Mouse (Mus musculus) gastrocnemius, postnatal 25 days (tissue): Measurements from ENCODE around the gene Dnm3. TPM values are rescaled to one million over a fixed set of nuclear protein-coding genes. Genes with fewer than 3 reads are reported as not detected.

Experiments used
- DNase-seq: peaks from one replicate; pipeline ENCODE4 v3.0.0; 2022
- total RNA-seq, 2 experiments: library from RNA; stranded (reverse); gene quantifications; 1 replicate in 1 of 2; 2 replicates in 1 of 2; pipeline ENCODE4 v1.2.3; 2021

Gene Dnm3
- total RNA-seq, 2 experiments from 2014 or later: 4.7 to 7.6 TPM

DNA sequence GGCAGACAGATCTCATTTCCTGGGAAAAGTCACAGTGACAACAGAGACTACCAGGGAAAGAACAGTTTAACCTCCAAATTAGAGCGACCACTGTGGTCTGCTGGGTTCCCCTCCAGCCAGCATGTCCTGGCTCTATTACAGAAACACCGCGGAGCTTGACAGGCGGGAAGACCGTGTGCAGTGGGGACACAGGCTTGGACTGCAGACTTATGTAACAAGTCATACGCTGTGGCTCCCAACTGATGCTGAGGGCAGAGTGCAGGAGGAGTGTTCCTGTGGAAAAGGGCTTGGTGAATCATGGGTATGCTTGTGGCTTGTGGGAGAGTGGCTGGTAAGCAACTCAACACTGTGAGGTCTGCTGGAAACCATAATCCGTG, 368.4 kb downstream of the Dnm3 start:
- DNase-seq: peak; percentile 15

DNA sequence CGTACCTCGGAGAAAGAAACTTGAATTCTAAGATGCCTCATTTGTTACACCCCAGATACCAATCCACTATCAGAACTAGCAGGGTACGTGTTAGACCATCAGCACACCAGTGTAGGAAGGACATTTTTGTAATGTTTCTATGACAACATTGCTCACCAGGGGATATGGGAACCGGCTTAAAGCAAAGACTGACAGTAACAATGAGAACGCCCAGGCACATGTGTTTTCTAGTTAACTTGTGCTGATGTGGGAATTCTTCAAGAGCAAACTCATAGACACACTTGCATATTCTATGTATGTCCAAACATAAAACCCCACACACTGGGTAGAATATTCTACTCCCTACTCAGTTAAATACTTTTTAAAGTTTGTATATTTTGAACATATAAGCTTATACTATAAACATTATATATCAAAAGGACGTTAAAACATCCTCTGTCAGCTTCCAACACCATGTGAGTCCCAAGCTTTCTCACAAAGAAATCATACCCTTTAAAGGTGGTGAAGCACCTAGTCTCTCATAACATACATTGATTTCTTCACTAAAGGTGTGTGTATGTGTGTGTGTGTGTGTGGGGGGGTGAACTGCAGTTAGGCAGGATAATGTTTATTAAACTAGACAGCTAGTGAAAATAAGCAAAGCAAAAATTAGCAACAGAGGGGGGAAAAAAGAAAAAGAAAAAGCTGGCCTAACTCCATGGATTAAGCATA, 369.0 kb downstream of the Dnm3 start:
- no peak for DNase-seq

DNA sequence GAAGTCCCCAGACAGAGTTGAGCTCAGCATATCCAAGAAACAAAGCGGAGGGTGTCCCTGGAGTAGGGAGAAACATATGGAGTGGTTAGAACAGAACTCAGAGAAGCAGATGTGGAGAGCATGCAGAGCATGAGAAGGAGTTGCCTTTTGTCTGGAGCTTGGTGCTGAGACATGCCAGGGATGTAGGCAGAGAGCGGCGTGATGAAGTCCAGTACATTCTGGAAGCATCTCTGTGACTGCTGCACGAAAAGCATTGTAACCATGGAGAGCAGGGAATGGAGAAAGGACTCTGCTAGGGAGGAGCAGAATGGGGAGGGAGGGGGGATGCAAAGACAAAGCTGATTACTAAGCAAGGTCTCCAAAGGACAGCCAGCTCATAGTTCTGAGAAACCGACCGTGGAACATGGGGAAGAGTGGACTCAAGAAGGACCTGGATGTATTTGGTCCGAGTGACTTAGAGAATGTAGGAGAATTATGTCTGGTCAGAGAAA, 369.6 kb downstream of the Dnm3 start:
- DNase-seq: no peak

DNA sequence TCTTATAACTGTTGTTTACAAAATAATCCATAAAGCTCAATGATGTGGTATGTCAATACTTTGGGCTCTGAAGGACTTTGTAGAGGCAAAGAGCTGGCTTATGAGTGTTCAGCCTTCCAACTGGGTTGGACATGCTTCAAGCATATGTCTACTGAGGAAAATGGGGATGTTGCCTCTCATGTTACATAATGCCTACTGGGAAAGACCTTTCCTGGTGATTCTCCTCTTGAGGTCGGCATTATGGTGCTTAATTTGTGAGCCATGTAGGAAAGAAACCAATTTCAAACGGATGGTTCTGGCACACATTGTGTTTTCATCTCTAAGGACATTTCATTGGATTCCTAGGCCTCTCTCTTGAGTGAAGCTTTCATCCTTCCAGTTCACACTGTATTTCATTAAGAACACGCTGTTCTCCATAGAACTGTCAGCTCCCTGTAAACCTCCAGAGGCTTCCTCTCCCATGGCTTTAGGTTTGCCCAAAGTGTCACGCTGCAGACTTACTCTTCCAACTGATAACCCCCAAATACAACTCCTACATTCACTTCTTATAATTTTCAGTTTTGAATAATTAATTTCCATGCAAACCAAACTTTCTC, 370.7 kb downstream of the Dnm3 start:
- no peak for DNase-seq

DNA sequence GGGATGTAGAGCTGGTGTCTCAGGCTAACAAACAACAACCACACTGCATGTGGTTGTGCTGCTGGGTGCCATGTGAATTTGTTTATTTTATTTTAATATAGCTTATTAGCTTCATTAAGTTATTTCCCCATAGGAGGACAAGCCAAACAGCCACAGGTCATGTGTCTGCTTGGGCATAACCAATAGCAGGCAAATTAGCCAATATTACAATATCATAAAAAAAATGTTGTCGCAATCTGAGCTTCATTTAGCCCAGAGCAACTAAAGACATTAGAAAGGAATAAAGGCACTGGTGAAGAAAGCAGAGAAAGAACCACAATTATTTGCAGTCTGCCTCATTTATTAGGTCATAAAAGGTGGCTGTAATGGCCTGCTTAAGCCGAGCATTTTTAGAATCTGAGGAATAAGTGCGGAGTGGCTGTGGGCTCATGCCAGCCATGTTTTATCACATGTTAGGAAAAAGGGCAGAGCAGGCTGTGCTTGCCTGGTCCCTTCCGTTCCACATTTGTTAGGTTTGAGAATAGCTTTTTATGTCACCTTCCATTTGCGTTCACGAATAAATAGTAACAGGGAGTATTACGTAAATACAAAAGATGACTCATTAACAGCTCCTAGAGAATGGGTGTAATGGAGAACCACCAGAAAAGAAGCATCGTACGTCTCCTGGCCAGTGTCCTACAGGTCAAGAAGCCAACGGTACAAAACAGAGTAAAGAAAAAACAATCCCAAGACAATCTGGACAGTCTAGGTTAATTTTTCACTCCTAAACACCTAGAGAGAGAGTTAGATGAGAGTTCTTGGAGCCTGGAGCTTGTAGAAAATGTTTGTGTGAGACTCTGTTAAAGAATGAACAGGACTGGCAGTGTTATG, 376.6 kb downstream of the Dnm3 start:
- DNase-seq: no peak

DNA sequence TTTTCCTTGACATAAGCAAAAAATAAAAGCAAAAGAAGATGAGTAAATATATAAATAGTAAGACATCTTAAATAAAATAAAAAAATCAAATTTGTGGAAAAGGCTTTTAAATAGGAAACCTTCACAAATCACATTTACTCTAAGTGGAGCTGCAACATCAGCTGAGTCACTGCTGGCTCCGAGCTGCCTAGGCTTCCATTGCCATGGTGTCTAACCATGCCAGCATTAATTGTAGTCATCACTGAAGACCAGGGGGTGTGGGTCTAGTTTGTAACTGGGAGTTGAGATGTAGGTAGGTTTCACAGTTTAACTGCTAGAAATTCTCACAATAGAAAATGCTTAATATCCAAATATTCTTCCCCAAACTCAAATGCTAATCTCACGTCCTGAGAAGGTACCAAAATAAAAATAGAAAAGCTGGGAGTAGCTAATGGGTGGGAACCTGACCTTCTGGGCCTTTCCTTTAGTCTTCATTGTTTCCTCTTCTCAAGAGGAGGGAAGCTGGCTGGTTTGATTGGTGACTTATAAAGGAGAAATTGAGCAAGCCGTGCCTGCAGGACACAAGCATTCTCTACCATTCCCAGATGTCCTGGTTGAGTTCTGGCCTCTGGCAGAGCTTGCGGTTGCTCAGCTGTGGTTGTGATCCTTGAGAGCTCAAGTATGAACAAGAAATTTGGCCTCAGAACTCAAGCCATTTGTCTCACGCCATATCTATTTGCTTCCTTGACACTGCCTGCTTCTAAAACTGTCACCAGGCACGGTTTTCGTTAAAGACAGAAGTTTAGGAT, 377.6 kb downstream of the Dnm3 start:
- DNase-seq: peak; percentile 38

DNA sequence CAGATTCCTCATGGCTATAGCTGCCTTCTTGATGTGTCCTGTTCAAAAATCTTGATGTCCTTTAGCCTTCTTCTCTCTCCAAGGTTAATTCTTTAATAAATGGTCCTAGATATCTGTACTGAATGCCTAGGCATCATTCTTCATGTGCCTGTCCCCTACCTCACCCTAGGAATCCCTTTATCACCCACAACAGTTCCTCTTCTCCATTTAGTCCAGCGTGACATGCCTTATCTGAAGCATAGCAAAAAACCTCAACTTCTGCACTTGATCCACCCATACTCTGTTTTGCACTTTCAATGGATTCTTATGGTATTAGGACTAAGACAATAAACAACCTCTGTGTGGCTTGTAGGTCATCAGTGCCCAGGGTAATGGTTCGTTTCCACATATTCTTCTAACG, 378.6 kb downstream of the Dnm3 start:
- DNase-seq: no peak

DNA sequence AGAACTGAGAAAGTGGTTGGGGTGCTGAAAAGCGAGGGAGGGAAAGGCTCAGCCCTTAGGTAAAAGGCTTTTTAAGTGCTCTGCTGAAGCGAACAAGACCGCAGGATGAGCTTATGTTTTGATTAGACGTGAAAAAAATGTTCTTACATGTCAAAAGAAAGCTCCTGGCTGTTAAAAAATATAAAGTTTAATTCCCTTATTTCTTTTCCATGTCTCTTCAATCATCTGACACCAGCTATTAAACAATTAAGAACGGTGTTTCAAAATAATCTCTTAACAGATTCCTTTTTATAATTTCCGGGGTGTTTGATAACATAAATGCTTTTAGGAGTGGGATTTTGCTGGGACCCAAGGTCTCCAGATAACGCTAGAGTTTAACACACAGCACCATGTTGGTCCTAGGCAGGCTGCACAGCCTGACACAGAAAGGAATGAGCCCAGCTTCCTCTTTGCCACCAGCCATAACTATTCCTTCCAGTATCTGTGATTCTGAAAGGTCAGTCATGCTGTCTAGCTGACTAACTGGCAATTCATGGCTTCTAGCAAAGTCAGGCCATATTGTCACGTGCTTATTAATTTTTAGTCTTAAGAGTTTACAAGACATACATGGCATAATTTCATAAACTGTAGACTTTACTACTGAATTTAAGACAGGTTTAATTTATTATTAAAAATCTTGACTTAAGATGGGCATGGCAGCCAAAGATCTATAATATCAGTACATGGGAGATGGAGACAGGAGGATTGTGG, 383.1 kb downstream of the Dnm3 start:
- no peak for DNase-seq

DNA sequence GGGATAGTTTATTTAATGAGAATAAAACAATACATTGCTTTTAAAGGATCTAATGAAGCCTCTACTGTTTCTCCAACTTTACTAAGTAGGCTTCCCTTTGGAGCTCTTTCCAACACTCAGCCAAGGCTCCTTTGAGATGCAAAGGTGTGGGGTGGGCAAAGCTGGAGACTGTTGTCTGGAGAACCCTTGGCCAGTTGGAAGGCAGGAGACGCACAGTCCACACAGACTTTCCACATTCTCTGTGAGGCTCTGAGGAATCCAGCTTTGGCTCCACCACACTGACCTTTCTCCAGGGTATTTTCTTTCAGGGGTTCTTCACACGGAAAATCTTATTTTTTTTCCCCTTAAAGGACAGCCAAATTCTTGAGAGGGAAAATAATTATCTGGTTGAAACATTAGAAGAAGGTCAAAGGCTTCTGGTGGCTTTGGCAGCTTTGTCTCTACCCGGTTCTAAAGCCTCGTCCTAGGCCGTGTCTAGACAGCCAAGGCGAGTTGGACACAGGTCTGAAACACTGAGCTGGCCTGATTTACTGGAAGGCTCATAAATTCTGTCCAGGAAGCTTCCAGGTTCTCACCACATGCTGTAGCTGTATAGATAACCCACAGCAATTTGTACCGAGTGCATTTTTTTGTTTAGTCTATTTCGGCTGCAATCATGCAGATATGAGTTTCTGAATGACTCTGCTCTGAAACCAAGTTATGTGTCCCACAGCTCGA, 383.9 kb downstream of the Dnm3 start:
- DNase-seq: peak; percentile 36

DNA sequence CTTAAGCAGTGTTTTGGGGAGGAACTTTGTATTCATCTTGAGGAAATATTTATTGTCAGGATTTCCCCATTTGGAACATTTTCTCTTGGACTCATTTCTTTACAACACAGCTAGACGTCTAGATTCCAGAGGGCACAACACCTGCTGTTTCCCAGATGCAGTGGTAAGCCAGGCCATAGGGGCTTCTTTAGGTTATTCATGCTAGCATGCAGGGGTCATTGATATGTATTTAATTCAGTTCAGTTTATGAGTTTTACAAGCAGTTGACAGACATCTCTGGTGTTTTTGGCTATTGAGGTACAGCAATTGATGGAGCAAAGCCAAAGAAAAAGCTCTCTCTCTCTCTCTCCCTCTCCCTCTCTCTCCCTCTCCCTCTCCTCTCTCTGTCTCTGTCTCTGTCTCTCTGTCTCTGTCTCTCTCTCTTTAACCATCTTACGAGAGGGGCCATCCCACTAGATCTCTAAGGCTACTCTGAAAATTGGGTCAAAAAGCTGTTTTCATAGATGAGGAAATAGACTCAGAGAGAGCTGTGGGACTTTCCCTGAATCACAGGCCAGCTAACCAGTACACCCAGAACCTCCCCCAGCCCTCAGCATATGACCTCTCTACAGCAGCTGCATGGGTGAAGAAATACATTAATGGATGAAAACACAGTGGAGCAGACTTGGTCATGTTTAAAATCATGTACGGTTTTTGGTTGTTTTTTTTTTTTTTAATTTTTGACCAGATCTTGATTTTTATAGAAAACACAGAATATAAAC, 384.8 kb downstream of the Dnm3 start:
- DNase-seq: peak; percentile 18

DNA sequence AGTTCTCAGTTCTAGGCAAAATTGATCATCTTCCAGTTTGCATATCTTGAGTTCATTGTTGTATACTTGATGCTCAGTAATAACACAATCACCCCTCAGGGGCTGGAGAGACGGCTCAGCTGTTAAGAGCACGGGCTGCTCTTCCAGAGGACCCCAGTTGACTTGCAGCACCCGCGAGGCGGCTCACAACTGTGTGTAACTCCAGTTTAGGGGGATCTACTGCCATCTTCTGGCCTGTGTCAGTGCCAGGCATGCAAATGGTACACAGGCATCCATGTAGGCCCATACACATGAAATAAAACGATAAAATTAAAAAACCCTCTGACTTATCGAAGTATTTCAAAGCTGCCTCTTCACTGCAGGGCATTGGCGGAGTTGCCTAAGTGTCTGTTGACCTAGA, 385.4 kb downstream of the Dnm3 start:
- no peak for DNase-seq

DNA sequence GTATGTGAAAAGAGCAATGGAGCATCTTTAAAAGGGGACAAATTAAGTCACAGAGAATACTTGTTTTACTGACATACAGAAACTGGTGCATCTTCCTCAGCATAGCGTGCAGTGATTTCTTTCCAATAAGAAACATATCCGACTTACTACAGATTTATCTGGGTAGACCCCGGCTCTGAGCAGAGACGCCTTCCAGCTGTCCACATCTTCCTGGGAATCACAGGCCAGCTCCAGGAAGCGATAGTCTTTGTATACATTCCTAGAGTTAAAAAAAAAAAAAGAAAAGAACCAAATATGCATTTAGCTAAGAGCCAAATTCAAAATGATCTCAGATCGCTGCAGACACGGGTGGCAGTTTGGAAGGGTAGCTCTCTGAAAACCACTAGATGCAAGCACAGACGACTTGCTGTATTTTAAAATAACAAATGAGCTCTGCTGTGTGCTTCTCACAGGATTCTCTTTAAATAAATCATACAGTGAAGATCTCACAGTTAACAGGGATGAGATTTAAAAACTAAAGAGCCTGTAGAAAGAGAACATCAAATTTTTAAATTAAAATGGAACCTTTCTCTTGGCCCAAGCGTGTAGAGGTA, 393.9 kb downstream of the Dnm3 start:
- no peak for DNase-seq

DNA sequence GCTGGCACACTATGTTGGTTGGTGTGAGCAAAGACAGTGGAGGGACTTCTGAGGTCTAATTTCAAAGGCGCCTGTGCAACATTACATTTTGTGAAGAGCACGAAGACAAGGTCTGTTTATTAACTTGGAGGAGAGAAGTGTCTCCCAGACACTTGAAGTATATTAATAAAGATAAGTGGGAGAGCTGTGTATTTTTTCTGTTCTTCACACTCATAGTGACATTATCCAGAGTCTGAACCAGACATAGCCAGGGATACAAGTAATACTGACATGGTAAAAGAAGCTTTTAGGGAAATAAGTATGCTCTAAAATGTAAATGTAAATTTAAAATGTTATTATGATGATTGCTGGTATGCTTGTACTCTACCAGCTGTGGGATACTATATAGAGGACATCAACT, 394.5 kb downstream of the Dnm3 start:
- no peak for DNase-seq

DNA sequence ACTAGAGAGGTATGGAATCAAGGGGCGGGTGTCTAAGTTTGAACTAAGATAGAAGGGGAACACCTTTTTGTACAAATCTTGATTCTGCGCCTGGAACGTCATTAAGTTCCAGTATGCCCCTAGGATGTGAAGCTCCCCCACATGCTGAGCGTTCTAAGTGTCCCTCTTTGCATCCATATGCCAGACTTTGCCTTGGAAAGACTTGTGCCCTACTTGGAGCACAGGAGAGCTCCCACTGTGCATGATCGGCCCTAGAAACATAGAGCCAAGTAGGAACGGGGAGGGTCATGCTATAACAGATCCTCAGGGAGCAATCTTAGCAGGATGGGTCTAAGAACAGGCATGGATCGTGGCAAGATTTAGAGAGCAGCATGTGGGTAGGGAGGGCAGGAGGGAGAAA, 395.1 kb downstream of the Dnm3 start:
- no peak for DNase-seq

DNA sequence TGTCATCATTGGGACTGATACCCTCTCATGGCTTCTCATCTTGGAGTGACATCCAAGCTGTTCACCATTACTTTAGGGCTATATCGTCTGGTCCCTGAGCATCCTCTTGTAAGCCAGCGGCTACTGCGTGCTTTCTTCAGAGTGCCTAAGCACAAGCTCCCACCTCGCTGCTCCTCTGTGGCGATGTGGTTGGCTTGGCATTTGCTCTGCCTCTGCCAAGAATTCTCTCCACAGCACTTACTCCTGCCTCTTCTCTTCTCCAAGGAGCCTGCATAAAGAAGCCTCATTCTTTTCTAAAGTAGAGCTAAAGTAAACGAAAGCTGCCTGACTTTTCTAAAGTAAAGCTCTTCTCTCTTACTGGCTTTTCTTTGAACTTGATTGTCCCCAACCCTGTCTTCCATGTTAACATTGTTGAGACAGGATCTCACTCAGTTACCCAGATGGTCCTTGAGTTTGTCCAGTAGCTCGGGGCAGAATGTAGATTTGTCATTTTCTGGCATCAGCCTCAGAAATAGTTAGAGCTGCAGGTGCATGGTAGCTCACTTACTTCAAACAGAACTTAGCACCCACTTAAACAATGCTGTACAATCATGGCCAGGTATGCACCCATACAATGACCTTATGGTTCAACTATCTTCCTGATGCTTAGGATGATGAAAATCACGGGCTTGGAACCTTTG, 396.0 kb downstream of the Dnm3 start:
- no peak for DNase-seq

DNA sequence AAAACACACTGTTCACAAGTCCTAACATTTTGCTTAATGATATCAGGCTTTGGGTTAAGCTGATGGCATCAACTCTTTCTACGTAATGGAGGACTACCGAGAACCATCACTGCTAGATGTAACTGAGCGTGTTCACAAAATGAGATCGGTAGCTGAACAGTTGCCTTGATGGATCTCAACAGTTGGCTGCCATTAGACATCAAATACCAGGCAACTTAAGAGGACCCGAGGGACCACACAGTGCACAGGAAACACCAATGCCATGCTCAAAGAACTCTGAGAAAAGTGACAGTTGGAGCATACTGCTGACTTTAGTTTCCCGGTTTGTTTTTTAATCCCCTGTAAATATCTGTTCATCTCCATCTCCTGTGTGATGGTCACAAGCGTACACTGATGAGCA, 397.8 kb downstream of the Dnm3 start:
- no peak for DNase-seq

DNA sequence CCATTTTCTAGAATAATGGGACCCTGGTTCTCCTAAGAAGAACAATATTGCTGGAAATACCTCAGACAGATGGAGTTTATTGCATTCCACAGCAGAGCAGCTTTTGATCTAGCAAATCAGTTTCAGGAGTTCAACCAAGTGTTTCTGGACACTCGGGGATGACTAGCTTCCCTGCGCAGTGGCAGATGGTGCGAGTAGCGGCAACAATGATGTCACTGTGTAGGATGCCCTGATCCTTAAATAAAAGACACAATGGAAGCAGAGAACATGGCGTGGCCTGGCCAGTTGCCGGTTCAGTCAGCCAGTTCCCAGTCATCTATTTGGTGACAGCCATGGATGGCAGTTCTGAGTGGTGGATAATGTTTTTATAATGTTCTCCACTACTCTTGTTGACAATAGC, 400.4 kb downstream of the Dnm3 start:
- no peak for DNase-seq

DNA sequence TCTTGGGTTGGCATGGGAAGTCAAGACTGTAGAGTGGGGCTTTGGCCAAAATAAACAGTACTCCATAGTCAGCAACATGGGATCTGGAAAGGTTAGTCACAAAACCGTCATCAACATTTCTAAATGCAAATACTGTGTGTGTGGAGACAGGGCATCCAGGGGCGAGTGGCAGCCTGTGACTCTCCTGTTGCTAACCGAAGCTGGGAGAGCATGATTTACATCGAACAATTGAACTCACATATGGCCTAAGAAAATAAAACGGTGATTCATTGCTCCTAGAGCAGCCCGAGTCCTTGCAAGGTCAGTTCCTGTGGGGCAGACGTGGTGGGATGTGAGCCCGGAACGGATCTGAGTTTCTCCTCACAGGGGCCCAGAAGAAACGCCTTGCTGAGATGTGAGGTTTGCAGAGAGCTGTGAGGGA, 401.2 kb downstream of the Dnm3 start:
- DNase-seq: no peak

DNA sequence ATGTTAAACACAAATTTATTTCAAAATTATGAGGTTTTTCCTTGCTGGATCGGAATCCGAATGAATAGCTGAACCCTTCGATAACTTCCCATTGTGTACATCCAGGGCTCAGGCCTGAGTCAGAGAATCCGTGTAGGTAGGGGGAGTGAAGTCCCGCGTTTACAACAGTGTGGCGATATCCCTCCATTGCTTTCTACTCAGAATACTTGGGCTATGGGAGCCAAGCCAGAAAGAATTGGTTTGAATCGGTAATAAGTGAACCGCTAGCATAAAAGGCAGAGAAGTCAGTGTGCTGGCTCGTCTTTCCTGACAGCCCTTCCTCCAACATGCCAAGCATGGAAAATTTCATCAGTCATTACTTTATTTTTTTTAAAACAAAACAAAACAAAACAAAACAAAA, 402.0 kb downstream of the Dnm3 start:
- no peak for DNase-seq
